Mouse (Mus musculus) brain, embryonic 14.5 days (tissue): ENCODE data around the gene Tyrp1.

Experiments
- CTCF ChIP-seq: fragments of 200-500 bp; IDR thresholded peaks from 2 replicates; pipeline ENCODE4 v1.5.1; 2012; ENCODE audit warnings: inconsistent platforms, mild to moderate bottlenecking, moderate library complexity, borderline replicate concordance; ENCODE audit not compliant: insufficient read depth, insufficient read length; ENCODE audit errors: extremely low read depth
- POLR2A ChIP-seq: fragments of 200-500 bp; IDR thresholded peaks from 2 replicates; pipeline ENCODE4 v1.6.1; 2012; ENCODE audit warnings: mild to moderate bottlenecking, inconsistent platforms, borderline replicate concordance; ENCODE audit not compliant: poor library complexity, insufficient read depth, insufficient read length, severe bottlenecking; ENCODE audit errors: extremely low read depth

GRCm38 (mm10) chr4:80828232-80828631 lies 5.7 kb upstream of the Tyrp1 start:
- TF ChIP-seq POLR2A (no peak), CTCF (no peak)
